Mouse (Mus musculus): Measurements from ENCODE around the gene Galnt7.
"Not testable (repeated sequence)": the region's sequence is repeated elsewhere in the genome, so short reads cannot be mapped to it uniquely, and the experiment has no call there.

The Galnt7 gene

DNA sequence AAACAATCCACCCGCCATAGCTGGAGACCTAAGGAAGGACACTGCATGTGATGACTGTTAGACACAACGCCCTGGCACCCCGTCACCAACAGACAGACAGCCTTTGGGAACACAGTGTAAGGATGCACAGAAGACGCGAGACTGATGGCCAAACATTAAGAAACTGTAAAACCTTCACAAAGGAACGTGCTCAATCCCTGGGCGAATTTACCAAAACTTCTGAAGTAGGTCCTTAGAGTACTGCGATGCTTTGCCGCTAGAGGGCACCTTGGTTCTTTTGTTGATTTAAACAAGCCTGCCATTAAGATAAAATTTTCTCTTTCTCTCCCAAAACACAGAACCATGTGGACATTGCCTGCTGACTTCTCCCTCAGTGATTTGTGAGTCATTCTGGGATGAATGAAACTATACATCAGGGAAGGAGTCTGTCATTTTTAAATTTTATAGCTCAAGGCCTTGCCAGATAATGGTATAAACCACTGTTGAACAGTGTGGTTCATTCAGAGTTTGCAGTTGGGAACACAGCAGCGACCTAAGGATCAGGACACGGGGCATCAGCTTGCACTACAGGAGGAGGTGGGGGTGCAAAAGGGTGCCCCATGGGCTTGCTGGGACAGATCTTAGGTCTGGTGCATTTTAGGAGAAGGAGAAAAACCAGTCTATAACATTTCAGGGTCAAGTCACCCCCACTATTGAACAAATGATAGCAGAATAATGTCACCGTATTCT is 112.6 kb downstream of the Galnt7 start:
- peak; percentile 76 for DNase-seq (ENCODE audit: low read depth)

DNA sequence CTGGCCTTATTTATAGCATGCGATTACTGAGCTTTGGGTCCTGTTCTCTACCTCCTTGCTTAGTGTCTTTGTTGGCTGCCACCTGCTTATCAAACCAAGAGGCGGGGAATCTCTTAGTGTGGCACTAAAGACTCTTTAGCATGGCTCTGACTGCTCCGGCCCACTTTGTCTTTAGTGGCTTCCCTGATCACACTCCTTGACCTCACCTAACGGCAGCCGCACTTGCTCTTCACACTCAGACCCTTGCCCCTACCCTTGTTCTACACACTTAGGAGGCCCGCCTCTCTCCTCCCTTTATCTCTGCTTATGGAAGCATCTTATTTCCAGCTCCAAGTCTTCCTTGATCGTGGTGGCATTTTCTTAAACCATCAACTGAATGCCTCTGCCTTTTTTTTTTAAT is 114.2 kb downstream of the Galnt7 start:
- no peak for DNase-seq (ENCODE audit: low read depth)

DNA sequence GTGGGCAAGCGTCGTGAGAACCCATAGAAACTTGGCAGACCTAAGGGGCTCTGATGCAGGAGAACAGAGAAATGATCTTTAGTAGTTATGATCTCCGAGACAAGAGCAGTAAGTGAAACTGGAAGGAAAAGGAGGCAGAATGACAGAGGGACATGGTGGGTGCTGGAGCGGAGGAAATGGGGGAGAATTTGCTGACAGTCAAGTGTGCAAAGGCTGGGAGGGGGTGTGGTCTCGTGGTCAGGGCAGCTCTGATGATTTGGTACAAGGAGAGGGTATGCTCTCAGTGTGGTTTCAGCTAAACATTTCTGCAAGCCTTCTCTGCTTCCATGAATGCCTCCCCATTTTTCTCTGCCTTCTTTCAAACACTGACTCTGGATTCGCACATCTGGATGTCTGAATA is 116.7 kb downstream of the Galnt7 start:
- no peak for DNase-seq (ENCODE audit: low read depth)

DNA sequence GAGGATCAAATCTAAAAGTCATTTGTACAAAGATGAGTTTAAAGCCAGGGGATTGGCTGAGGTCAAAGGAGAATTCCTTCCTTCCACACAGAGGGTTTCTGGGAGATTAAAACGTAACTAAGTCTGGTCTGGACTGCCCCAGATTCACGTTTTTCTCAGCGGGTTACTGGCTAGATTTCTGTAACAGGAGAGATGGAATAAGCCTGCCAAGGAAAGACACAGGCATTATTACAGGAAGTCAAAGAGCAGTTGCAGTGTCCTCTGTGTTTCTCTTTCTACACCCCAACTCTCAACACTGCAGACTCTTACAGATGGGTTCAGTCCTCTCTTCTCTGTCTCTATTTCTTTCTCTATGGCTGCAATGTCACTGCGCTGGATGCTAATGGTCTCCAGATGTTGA is 118.3 kb downstream of the Galnt7 start:
- no peak for DNase-seq (ENCODE audit: low read depth)

DNA sequence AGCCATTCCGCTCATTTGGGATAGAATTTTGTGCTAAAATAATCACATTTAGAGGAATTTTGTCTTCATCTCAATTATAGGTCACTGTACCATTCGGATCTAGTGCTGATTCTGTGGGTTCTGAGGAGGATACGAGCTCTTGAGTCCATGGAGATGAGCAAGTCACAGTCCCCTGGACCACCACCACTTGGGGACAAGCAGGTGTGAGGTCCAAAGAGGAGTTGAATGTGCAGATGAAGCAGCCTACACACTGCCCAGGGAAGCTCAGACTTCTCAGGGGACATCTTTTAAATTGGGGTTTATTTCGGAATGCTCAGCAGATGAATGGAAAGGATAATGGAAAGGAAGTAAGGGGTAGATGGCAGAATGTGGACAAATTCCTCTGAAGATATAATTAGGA is 119.7 kb downstream of the Galnt7 start:
- DNase-seq (ENCODE audit: low read depth), result no peak

DNA sequence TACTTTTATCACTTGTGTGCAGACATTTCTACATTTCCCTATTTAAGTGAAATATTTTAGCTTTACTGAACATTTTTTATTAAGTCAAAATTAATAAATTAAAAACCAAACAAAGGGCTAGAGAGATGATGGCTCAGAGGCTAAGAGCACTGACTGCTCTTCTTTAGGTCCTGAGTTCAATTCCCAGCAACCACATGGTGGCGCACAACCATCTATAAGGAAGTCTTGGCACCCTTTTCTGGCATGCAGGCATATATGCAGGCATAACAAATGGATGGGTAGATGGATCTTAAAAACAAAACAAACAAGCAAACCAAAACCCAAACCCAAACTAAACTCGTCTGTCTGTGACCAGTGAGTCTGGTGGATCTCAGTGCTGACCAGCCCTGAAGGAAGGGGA is 120.6 kb downstream of the Galnt7 start:
- DNase-seq (ENCODE audit: low read depth), result no peak

DNA sequence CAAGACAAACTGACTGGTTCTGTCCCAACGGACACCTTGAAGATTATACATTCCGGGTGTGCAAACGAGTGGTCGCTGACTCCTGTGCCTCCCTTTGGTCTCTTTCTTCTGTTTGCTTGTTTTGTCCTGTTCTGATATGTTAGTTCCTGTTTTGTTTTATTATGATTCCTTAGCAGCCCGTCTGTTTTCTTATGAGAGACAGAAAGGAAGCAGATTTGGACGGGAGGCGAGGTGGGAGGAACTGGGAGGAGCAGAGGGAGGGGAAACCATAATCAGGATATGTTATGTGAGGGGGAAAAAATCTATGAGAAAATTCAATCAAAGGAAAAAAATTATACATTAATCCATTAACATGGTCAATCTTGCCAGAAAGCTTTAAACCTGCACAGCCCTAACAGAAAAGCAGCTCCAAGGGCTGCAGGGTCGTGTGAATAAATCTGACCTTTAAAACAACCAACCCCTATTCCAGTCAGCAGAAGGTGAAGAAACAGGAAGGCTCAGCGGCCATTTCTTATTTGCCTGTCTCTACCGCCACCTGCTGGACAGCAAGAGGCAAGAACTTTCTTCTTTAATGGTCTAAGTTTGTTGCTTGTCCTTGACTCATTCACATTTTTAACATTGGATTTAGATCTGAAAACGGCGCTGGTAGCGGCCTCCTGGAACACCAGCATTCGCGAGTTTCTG is 122.0 kb downstream of the Galnt7 start:
- DNase-seq (ENCODE audit: low read depth), result peak; percentile 85

DNA sequence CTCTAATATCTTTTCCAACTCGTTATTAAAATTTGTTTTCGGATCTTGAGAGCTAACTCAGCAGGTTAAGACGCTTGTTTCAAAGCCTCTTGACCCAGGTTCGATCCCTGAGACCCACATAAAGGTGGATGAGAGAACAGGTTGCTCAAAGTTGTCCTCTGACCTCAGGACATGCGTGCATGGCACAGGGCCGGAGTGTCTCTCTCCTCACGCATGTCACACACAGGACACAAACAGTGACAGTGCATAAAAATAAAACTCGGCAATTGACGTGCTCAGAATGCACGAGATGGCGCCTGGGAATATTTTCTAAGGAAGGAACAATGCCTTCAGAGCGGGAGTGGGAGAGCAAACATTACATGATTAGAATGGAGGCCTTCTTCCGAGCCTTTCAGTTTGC is 122.6 kb downstream of the Galnt7 start:
- DNase-seq (ENCODE audit: low read depth), result no peak

DNA sequence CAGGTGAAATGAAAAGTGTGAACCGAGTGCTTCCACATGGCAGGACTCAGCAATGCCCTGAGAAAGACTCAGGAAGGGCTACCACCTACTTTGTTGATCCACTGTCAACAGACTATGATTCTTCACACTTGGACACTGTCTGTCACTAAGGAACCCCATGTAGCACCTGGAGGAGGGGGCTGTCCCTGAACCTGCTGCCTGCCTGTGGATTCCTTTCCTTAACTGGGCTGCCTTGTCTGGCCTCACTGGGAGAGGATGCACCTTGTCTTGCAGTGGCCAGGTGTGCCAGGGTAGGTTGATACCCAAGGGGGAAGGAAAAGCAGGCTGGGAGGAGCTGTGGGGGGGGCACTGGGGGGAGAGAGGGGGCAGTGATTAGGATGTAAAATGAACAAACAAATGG is 124.8 kb downstream of the Galnt7 start:
- no peak for DNase-seq (ENCODE audit: low read depth)

DNA sequence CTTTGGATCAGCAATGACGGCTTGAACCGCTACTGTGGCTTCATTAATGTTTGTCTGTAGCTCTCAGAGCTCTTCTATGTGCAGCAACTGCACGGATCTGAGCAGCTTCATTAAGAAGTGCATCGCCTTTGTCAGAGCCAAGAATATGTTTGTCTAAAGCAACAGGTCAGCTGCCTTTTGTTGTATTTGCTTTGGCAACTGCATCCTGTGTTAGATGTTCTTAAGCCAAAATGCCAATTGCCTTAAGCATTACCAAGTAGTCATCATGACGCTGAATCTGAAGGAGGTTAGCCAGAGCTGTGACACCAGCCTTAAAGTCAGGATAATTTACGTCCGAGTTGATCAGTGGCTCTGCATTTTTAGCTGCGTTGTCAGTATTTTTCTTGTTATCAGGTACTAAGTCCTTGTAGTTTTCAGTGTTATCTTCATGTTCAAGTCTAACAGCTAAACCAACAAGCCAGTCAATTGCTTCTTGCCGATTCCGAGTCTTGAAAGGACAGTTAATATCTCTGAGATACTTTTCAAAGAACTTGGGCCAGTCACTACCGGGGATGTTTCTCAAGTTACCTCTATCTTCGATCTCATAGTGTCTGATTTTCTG is 132.5 kb downstream of the Galnt7 start:
- DNase-seq (ENCODE audit: low read depth), result no peak

DNA sequence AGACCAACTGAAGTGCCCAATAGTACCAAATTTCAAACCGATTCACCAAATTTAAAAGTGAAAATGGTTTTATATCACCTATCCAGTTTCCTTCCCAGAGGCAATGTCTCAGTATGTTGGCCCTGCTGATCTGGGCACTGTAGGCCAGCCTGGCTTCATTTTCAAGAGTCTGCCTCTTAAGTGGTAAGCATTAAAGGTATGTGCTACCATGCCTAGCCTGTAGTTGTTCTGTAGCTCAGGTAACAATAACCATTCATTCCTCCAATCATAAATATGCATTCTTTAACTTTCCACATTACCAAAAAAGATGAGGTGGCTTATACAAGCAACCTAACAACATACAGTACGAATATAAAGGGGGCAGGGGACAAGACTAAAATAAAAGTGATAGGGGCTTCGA is 135.1 kb downstream of the Galnt7 start:
- no peak for DNase-seq (ENCODE audit: low read depth)

DNA sequence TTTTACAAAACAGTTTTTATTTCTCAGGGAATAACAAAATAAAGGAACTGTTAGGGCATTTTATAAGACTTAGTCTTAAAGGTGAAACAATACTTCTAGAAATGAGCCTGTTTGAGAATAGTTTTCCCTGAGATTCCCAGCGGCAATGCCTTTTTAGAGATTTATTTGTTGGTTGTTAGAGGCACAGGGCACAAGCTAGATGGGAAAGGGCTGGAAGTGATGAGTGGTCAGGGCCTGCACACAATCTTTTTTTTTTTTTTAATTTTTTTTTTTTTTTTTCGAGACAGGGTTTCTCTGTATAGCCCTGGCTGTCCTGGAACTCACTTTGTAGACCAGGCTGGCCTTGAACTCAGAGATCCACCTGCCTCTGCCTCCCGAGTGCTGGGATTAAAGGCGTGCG is 136.1 kb downstream of the Galnt7 start:
- DNase-seq (ENCODE audit: low read depth), result not testable (repeated sequence)

DNA sequence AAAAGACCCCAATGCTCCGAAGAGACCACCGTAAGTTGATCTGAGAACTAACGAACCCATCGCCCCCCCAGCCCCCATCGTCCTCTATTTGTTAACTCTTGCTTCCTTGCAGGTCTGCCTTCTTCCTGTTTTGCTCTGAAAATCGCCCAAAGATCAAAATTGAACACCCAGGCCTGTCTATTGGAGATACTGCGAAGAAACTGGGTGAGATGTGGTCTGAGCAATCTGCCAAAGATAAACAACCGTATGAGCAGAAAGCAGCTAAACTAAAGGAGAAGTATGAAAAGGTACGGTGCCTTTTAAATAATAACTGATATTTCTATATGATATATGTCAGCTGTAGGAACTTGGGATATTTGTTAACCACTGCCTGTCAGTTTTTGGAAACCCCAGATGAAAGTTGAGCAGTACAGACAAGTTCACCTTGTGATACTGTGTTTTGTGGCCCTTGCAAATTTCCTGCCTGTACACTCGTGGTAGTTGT is 139.6 kb downstream of the Galnt7 start:
- peak; percentile 38 for DNase-seq (ENCODE audit: low read depth)

DNA sequence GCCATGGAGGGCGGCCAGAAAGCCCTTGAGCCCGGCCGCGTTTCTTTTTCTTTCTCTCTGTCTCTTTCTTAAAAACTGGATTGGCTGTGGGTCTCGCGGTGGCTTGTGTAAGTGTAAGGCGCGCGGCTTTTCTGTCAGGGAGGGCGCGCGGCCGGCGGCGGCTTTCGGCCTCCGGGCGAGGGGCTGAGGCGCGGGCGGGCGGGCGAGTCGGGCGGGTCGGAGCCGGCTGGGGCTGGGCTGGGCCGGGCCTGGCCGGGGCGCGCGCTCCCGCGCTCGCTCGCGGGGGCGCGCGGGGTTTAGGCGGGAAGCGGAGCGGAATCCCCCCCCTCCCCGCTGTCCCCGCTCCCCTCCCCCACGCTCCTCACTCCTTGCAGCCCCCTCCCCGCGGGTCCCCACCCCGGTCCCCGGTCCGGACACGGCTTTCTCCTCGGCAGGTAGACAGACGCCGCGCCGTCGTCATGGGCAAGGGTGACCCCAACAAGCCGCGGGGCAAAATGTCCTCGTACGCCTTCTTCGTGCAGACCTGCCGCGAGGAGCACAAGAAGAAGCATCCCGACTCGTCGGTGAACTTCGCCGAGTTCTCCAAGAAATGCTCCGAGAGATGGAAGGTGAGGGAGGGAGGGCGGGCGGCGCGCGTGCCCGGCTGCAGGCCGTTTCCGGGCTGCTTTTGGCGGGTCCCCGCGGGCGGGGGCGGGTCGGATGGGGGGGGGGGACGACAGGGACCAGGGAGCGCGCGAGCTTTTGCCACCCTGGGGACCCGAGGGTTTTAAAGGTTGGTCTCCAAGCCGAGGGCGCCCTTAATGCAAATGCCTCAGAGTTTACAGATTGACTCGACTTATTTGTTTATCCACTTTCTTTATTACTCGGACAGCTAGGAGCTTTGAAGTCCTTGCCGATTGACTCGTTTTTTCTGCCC is 140.4 kb downstream of the Galnt7 start:
- DNase-seq (ENCODE audit: low read depth), result peak; percentile 49

DNA sequence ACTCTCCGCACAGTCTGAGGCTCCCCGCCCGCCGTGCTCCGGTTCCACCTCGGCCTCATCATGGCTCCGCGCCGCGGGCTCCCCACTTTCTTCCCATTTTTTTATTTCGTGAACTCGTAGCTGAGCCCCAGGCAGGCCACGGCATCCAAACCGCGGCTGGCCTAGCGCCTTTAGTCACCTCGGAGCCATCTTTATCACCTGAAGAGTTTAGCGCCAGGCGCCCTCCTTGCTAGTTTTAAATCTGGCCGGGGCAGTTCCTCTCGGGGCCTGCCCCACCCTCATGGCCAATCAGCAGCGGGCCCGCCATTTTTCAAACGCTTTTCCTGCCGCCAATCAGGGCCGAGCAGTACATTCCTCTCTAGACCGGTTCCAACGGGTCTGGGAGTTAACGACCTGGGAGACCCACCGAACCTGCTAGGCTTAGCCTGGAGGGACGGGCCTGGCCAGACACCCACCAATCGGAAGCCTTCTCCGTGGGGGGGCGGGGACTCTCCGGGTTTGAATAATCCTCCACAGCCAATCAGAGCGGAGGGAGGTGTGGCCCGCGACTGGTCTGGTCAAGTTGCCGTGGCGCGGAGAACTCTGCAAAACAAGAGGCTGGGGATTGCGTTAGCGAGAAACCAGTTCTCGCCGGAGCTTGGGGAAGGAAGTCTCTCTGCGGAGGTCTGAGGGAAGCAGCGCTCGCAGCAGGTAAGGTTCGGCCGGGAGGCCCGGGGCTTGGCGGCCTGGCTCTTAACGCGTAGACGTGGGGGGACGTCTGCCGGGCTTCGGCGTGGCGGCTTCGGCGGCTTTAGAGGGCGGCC is 141.3 kb downstream of the Galnt7 start, which contains the start of gene Hmgb2:
Gene Hmgb2 (plus strand): TSS at position 592 of the 803 bp plus-strand sequence.
- peak; percentile 99 for DNase-seq (ENCODE audit: low read depth)

DNA sequence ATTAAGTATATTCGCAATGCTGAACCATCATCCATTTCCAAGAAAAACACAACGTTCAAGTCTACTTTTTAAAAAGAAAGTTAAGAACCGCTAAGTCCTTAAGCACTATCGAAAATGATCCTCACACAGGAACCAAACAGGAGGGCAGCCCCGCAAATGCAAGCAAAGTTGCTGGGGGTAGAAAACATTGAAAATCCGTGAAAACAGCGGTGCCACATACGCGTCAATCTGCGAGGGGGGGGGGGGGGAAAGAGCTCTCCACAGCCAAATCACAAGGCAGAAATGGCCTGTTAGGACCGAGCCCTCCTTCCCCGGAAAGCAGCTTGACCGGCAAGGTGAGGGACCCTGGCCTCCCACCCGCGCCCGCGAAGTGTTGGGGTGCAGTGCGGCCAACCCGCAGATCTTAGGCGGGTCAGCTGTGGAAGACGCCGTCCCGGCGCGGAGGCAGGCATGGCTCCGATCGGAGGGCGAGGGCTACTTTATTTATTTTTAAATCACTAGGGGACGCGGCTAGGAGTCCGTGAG is 142.0 kb downstream of the Galnt7 start:
- DNase-seq (ENCODE audit: low read depth), result peak; percentile 46

DNA sequence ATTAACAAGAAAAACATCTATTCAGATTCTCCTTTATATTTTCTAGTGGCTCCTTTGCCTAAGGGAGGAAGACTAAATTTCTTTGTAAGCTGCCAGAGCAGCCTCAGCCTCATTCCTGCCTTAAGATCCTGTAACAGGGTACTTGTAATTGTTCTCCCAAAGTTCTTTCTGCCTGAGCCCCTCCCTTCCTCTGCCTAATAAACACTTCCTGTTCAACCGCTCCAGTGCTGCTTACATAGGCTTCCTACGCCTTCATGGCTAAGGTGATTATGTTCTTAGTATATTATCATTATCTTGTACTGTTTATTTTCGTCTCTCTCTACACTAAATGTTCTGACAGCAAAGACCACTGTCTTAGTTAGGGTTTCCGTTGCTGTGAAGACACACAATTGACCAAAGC is 144.2 kb downstream of the Galnt7 start:
- DNase-seq (ENCODE audit: low read depth), result no peak

DNA sequence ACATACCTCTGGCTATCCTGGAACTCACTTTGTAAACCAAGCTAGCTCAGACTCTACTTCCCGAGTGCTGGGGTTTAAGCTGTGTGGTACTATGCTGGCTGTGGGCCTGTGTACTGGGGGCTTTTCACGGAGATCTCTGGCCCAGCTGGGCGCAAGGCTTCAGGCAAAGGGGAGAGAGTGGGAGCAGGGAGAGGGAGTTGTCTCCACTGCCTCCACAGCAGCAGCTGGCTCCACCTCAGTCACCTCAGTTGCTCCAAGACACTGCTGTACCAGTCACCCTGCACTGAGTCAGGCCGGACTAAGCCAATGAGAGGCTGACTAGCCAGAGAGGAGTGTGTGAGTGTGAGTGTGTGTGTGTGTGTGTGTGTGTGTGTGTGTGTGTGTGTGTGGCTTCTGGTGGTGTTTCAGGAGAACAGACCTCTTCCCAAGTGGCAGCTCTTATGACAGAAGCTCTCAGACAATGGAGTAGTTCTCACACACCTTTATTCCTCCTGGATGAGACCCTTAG is 145.2 kb downstream of the Galnt7 start:
- no peak for DNase-seq (ENCODE audit: low read depth)

DNA sequence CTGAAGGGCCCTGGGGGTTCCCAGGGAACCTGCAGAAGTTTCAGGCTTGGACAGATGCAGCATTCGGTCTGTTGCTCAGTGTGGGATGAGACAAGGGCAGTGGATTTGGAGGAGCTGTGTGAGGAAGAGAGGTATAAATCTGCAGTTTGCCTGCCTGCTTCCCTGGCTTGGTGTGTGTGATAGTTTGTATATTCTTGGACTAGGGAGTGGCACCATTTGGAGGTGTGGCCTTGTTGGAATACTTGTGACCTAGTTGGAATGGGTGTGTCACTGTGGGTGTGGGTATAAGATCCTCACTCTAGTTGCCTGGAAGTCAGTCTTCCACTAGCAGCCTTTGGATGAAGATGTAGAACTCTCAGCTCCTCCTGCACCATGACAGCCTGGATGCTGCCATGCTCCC is 147.3 kb downstream of the Galnt7 start:
- DNase-seq (ENCODE audit: low read depth), result not testable (repeated sequence)

DNA sequence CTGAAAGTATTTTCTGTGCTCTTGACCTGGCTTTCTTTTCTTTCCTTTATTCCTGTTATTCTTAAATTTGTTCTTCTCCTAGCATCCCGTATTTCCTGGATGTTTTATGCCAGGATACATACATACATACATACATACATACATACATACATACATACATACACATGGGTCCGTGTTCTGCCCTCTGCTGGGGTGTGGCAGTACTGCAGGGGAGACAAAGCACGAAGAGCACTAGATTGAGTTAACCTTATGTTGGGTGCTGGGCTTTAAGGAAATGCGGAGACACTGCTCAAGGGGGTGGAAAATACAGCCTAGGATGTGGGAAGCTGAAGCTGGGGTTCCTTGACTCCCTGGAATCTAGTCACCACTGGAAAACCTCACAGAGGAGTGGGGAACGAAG is 149.2 kb downstream of the Galnt7 start:
- peak; percentile 87 for DNase-seq (ENCODE audit: low read depth)
